Mouse (Mus musculus): ENCODE data around the gene Aox2.

Aox2 gene

GRCm38 (mm10) chr1:58278026-58278425 lies at the start of gene Aox2:
Gene Aox2 (plus strand): TSS chr1:58278326.
- DNase-seq, result no peak

DNA sequence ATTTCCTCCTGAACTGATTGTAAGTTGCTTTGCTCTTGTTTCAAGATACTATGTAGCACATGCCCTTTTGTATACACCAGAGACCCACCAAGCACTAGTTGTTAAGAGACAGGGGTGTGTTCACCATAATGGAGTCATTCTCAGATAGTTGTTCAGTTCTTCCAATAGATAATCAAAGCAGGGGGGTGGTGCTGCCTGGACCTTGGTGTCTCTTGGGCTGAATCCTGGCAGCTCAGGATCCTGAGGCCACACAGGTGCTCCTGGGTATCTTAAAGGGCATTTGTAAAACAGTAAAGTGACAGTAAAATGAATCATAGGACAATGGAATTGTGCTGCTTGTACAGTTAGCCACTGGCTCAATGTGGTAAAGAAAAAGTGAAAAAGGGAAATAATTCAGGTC lies 49.2 kb upstream of the Aox2 start:
- no peak for DNase-seq

- no peak for DNase-seq
Observed at GRCm38 (mm10) chr1:58229774-58230173, 48.4 kb upstream of the Aox2 start.

- no peak for DNase-seq
Observed at GRCm38 (mm10) chr1:58230542-58230941, 47.6 kb upstream of the Aox2 start.

GRCm38 (mm10) chr1:58235405-58235804 lies 42.7 kb upstream of the Aox2 start:
- DNase-seq, result no peak

DNA sequence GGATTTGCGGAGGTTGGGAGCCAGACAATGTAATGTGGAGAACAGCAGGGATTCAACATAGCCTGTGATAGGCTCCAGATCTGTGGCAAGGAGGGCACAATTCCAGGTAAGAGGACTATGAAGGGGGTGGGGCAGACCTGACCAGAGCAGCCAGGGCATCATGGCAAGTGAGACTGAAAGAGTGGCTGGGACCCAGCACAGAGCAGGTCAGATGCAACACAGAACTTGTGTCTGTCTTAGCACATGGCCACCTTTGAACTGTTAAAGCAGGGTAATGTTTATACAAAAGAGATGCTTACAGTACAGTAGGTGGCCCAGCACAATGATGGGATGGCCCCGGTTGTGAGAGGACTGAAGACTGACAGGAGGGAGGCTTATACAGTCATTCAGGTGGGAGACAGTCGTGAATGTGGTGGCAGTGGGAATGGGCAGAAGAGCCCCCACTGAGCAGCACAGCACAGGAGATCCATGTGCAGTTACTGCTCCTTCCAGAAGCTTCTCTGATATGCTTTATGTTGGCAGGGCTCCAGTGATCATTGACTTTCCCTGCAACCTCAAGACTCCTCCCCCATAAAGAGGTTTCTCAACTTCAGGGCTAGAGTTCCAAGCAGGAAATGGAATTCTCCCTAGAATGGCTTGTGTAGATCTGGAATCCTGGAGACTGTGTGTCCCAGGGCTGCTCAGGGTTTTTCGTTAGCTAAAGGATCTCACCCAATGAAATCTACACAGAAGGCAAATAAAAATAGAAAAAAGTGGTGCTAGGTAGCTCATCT lies 40.4 kb upstream of the Aox2 start:
- no peak for DNase-seq

- DNase-seq, result no peak
Observed at GRCm38 (mm10) chr1:58238440-58238839, 39.7 kb upstream of the Aox2 start.

GRCm38 (mm10) chr1:58238961-58239360 lies 39.2 kb upstream of the Aox2 start:
- no peak for DNase-seq

DNA sequence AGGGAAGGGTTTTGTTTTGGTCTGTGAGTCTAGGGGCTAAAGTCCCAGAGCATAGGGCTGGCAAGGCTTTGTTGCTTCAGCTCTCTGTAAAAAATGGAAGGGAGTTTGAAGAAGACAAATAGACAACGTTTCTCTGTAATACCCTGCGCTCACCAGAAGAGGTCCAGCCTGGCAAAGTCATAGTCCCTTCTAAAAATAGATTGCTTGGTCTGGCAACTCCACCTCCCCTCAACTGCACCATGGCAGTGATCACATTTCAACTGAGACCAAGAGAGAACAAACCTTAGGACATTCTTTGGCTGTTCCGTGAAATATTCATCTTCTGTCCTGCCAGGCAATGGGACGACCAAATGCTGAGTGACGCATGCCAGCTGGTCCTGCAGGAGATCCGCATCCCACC lies 37.8 kb upstream of the Aox2 start:
- no peak for DNase-seq

- no peak for DNase-seq
Observed at GRCm38 (mm10) chr1:58244487-58244886, 33.6 kb upstream of the Aox2 start.

DNA sequence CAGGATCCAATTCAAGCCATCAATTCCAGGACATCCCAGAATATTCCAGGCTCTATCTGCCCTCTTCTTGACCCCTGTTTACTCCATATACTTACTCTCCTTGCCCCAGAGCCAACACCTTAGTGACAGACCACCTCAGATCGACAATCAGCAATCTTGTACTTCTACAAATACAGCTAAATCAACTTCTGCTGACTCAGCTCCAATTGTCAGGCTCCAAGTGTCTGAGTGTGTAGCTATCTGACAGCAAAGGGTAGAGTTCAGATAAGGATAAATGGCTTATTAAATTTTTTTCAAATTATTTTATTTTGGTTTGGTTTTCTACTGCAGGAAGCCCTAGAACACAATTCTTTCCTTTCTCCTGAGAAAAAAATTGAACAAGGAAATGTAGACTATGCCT lies 29.6 kb upstream of the Aox2 start:
- no peak for DNase-seq

DNA sequence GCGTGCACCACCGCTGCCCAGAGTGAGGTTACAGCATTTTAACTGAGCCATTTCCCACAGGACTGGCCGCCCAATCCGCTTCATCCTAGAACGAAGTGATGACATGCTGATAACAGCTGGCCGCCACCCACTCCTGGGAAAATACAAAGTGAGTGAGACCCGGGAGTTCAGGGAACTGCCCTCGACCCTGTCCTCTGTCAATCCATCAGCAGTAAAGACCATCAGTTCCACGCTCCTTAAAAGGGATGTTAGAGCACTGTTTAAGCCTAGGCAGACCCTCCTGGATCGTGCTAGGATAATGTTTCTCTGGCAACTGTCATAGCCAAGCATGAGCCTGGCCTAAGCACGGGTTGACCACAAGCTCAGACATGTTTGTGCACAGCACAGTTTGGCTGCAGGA lies 24.7 kb upstream of the Aox2 start:
- no peak for DNase-seq

DNA sequence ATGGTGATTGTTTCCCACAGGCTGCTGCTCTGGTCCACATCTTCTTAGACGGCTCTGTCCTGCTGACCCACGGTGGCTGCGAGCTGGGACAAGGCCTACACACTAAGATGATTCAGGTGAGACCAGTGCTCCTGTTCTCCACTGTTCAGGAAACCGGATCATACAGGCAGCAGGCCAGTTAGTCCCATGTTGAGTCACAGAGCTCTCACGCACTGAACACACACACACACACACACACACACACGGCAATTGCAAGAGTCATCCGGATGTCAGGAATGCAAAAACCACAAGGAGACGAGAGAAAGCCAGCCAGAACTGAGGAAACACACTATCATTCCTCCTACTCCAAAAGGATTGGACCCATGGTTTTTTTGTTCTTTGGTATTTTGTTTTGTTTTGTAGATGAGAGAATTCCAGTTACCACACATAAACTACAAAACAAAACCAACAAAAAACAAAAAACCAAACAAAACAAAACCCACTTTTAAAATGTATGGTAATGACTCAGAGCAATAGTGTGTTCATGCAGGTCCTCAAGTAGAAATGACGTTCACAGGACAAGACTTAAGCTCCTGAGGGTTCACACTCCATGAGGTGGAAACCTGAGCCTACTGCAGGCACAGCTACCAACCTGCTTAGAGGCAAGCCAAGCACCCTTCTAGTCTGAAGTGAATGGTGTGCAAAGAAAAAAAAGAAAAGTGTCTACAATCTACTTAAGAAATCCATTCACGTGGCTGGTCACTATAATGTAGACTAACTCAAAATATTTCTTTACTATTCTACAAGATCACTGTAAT lies 20.7 kb upstream of the Aox2 start:
- DNase-seq, result no peak

DNA sequence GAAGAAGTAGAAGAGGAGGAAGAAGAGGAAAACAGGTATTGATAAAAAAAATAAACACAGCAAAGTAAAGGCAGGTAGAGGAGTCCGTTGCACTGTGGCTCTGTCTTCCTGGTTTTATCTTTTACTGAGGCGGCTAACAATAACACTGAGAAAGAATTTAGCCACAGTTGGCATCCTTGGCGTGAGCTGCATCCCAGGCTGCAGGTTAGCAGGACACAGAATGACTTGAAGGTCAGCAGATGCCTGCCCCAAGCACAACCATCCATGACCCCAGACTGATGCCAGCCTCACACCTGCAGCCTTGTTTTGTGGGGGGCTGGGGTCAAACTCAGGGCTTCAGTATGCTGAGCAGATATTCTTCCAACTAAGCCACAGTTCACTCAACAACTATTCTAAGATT lies 17.8 kb upstream of the Aox2 start:
- DNase-seq, result no peak

DNA sequence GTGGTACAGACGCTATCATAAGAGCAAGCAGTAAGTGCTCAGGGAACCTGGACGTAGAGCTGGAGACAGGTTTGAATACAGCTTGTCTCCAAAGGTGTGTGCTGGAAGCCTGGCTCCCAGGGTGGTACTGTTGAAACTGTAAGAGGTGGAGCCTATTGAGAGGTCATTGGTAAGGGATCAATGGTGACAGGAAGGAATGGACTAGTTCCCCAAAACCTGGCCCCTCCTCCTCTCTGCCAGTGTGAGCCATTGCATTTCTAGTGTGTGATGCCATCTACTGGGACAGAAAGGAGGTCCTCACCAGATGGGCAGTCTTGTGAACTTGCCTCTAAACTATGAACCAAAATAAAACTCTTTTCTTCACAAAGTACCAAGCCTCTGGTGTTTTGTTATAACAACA lies 9.9 kb upstream of the Aox2 start:
- DNase-seq, result no peak

GRCm38 (mm10) chr1:58270807-58271569 lies 7.1 kb upstream of the Aox2 start:
- DNase-seq, result peak; percentile 69

- DNase-seq, result peak; percentile 24
Observed at GRCm38 (mm10) chr1:58275879-58276278, 2.2 kb upstream of the Aox2 start.

- DNase-seq, result no peak
Observed at GRCm38 (mm10) chr1:58278513-58278912, 387 bp downstream of the Aox2 start.

DNA sequence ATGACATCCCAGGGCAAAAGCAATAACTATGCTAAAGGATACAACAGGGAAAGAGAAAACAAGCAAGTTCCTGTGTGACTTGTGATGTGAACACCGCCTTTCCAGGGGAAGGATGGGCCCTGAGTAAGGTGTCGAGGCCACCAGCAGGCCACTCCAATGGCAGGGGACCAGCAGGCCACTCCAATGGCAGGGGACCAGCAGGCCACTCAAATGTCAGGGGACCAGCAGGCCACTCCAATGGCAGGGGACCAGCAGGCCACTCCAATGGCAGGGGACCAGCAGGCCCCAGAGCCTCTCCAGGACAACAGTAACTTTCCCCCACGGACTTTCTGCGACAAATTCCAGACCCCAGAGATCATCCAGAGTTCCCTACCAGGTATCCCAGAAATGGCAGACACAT lies 2.3 kb downstream of the Aox2 start:
- DNase-seq, result no peak

DNA sequence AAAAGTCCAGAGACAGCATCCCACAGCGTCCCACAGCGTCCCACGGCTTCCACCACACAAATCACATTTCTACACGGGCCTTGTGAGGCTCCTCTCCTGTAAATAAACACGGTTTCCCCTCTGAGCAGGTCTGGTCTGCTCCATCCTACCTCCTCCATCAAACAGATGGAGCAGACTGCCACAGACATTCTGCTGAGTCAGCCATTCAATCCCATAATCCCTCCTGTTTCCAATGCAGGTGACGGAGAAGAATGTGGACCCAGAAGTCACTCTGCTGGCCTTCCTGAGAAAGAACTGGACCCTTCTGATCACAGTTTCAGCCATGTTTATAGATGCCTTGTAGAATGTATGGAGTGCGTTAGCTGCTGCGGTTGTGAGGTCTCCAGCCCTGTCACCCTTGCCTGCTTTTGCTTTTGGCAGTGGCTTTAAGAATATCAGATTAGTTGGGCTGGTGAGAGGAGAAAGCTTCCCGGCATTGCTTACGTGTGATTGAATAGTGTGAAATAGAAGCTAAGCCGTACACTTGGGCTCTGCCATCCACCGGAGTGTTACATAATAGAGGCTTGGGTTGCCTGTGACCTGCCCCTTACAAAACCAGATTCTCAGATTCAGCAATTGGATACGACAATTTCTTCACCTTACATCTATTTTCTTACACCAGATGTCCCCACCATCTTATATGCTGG lies 3.0 kb downstream of the Aox2 start:
- DNase-seq, result no peak

GRCm38 (mm10) chr1:58281625-58281988 lies 3.5 kb downstream of the Aox2 start:
- no peak for DNase-seq

GRCm38 (mm10) chr1:58284505-58284904 lies 6.4 kb downstream of the Aox2 start:
- peak; percentile 13 for DNase-seq

GRCm38 (mm10) chr1:58288091-58288490 lies 10.0 kb downstream of the Aox2 start:
- DNase-seq, result no peak
